Mouse (Mus musculus): ENCODE data around the gene Tspear. TPM values are rescaled to one million over a fixed set of nuclear protein-coding genes. Genes with fewer than 3 reads are reported as not detected.

The Tspear gene
- polyA plus RNA-seq, 1 experiment from 2014 or later = 1.5 TPM

- no peak for ATAC-seq (ENCODE audit: low read depth)
- Histone ChIP-seq H3K27ac (ENCODE audit: low read depth, low read length) (no peak overlapping the region), H3K9me3 (ENCODE audit: control insufficient read depth, low read length) (no peaks in the 10 kb centered on the region), H3K4me2 (ENCODE audit: low read depth, low read length) (no peak overlapping the region), H3K4me3 (ENCODE audit: low read depth, low read length) (no peak overlapping the region), H3K36me3 (ENCODE audit: control insufficient read depth, insufficient read depth, low read length) (no peaks in the 10 kb centered on the region), H3K4me1 (ENCODE audit: control insufficient read depth, insufficient read depth, low read length) (no peaks in the 10 kb centered on the region), H3K9ac (replicated peaks; ENCODE audit: low read depth, low read length) (no peak overlapping the region), H3K27me3 (ENCODE audit: control insufficient read depth, insufficient read depth, low read length) (no peaks in the 10 kb centered on the region)
- 36% methylated on average over 5 of the region's 5 CpGs for WGBS
Measured at GRCm38 (mm10) chr10:77815514-77815913, 129.1 kb downstream of the Tspear start.

DNA sequence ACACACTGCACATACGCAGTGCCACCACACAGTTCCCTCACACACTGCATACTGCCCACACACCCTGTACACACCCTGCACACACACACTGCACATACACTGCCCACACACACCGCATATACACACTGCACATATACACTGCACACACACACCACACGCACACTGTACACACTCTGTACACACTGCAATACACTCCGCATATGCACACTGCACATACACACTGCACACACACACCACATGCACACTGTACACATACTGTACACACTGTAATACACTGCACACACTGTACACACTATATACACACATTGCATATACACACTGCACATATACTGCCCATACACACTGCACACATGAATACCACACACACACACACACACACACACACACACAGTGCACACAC, 132.2 kb downstream of the Tspear start:
- Histone ChIP-seq H3K27ac (ENCODE audit: low read depth, low read length) (no peak overlapping the region), H3K9me3 (ENCODE audit: control insufficient read depth, low read length) (no peaks in the 10 kb centered on the region), H3K4me2 (ENCODE audit: low read depth, low read length) (no peak overlapping the region), H3K36me3 (ENCODE audit: control insufficient read depth, insufficient read depth, low read length) (no peaks in the 10 kb centered on the region), H3K27me3 (ENCODE audit: control insufficient read depth, insufficient read depth, low read length) (no peaks in the 10 kb centered on the region), H3K9ac (replicated peaks; ENCODE audit: low read depth, low read length) (no peak overlapping the region), H3K4me1 (ENCODE audit: control insufficient read depth, insufficient read depth, low read length) (no peaks in the 10 kb centered on the region), H3K4me3 (ENCODE audit: low read depth, low read length) (no peak overlapping the region)
- over 99% methylated on average over 4 of the region's 4 CpGs for WGBS
- ATAC-seq (ENCODE audit: low read depth) = no peak

DNA sequence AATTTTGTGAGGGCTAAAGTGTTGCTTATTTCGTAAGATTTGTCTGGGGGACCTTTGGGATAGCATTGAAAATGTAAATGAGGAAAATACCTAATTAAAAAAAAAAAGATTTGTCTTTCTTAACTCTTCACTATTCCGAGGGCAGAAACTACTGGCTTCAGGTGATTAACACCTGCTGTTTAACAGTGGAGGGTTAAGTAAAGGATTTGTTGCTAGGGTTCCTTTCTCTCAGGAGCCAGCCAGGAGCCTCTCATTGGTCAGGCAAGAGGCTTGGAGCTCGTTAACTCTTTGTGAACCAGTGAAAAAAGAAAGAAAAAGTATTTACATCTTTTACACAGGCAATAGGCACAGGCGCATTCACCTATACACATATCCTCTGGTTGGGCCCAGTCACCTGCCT, 132.8 kb downstream of the Tspear start:
- Histone ChIP-seq H3K4me1 (ENCODE audit: control insufficient read depth, insufficient read depth, low read length) (no peaks in the 10 kb centered on the region), H3K9ac (replicated peaks; ENCODE audit: low read depth, low read length) (no peak overlapping the region), H3K27ac (ENCODE audit: low read depth, low read length) (no peak overlapping the region), H3K36me3 (ENCODE audit: control insufficient read depth, insufficient read depth, low read length) (no peaks in the 10 kb centered on the region), H3K4me3 (ENCODE audit: low read depth, low read length) (no peak overlapping the region), H3K27me3 (ENCODE audit: control insufficient read depth, insufficient read depth, low read length) (no peaks in the 10 kb centered on the region), H3K4me2 (ENCODE audit: low read depth, low read length) (no peak overlapping the region), H3K9me3 (ENCODE audit: control insufficient read depth, low read length) (no peaks in the 10 kb centered on the region)
- WGBS = 44% methylated on average over 4 of the region's 4 CpGs
- ATAC-seq (ENCODE audit: low read depth) = no peak

DNA sequence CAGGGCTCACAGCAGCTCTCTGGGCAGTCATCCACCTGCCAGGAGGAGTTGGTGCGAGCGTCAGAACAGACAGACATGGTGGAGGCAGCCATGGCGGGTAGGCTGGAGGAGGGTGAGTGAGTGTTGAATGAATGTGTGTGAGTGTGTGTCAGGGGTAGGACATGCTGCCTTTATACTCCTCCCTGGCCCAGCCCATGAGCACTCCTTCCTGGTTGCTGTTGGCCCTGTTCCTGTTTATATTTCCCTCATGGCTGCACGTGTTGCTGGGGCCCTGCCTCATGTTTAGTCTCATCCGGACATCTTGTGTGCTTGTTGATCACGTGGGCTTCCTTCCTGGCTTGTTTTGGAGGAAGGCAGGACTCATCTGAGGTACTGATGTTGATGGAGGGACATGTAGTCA, 140.6 kb downstream of the Tspear start, which contains the start of gene Krtap10-4:
Krtap10-4 (minus strand) TSS at position 145 of the 400 bp plus-strand sequence.
- no peak for ATAC-seq (ENCODE audit: low read depth)
- Histone ChIP-seq H3K27ac (ENCODE audit: low read depth, low read length) (no peak within 1 kb of the TSS), H3K4me2 (ENCODE audit: low read depth, low read length) (no peak within 1 kb of the TSS), H3K4me3 (ENCODE audit: low read depth, low read length) (no peak within 1 kb of the TSS), H3K9ac (replicated peaks; ENCODE audit: low read depth, low read length) (no peak within 1 kb of the TSS), H3K36me3 (ENCODE audit: control insufficient read depth, insufficient read depth, low read length) (no peaks in the 10 kb centered on the region), H3K27me3 (ENCODE audit: control insufficient read depth, insufficient read depth, low read length) (no peaks in the 10 kb centered on the region), H3K4me1 (ENCODE audit: control insufficient read depth, insufficient read depth, low read length) (no peaks in the 10 kb centered on the region), H3K9me3 (ENCODE audit: control insufficient read depth, low read length) (no peaks in the 10 kb centered on the region)
- 80% methylated on average over 6 of the region's 6 CpGs for WGBS

DNA sequence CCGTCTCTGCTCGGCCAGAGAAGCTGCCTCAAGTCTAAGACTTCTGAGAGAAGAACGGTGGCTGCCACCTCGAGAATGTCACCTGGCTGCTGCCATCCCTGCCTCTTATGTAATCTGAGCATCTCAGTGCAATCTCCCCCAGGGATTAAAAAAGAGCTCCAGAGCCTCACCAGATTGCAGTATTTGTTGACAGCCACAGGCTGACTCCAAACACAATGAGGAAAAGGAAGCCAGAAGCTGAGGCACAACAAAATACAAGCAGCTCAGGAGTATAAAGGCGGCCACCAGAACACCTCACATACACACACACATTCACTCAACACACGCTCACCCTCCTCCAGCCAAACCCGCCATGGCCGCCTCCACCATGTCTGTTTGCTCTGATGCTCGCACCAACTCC, 149.3 kb downstream of the Tspear start, which contains the start of gene Krtap10-10:
Krtap10-10 (plus strand) TSS at position 301 of the 400 bp plus-strand sequence.
- H3K9me3 ChIP-seq (ENCODE audit: control insufficient read depth, low read length) = no peaks in the 10 kb centered on the region
- no peak within 1 kb of the TSS for H3K9ac ChIP-seq (replicated peaks; ENCODE audit: low read depth, low read length)
- no peak for ATAC-seq (ENCODE audit: low read depth)
- H3K4me1 ChIP-seq (ENCODE audit: control insufficient read depth, insufficient read depth, low read length) = no peaks in the 10 kb centered on the region
- no peak within 1 kb of the TSS for H3K27ac ChIP-seq (ENCODE audit: low read depth, low read length)
- no peaks in the 10 kb centered on the region for H3K36me3 ChIP-seq (ENCODE audit: control insufficient read depth, insufficient read depth, low read length)
- no peaks in the 10 kb centered on the region for H3K27me3 ChIP-seq (ENCODE audit: control insufficient read depth, insufficient read depth, low read length)
- H3K4me2 ChIP-seq (ENCODE audit: low read depth, low read length) = no peak within 1 kb of the TSS
- 74% methylated on average over 9 of the region's 9 CpGs for WGBS
- H3K4me3 ChIP-seq (ENCODE audit: low read depth, low read length) = no peak within 1 kb of the TSS

- 76% methylated on average over 6 of the region's 6 CpGs for WGBS
- Histone ChIP-seq H3K4me3 (ENCODE audit: low read depth, low read length) (no peak overlapping the region), H3K9me3 (ENCODE audit: control insufficient read depth, low read length) (no peaks in the 10 kb centered on the region), H3K27ac (ENCODE audit: low read depth, low read length) (no peak overlapping the region), H3K4me2 (ENCODE audit: low read depth, low read length) (no peak overlapping the region), H3K4me1 (ENCODE audit: control insufficient read depth, insufficient read depth, low read length) (no peaks in the 10 kb centered on the region), H3K9ac (replicated peaks; ENCODE audit: low read depth, low read length) (no peak overlapping the region), H3K27me3 (ENCODE audit: control insufficient read depth, insufficient read depth, low read length) (no peaks in the 10 kb centered on the region), H3K36me3 (ENCODE audit: control insufficient read depth, insufficient read depth, low read length) (no peaks in the 10 kb centered on the region)
- no peak for ATAC-seq (ENCODE audit: low read depth)
Measured at GRCm38 (mm10) chr10:77839006-77839405, 152.6 kb downstream of the Tspear start.

- Histone ChIP-seq H3K9ac (replicated peaks; ENCODE audit: low read depth, low read length) (no peak within 1 kb of the TSS), H3K4me2 (ENCODE audit: low read depth, low read length) (no peak within 1 kb of the TSS), H3K4me3 (ENCODE audit: low read depth, low read length) (no peak within 1 kb of the TSS), H3K27ac (ENCODE audit: low read depth, low read length) (no peak within 1 kb of the TSS), H3K4me1 (ENCODE audit: control insufficient read depth, insufficient read depth, low read length) (no peaks in the 10 kb centered on the region), H3K36me3 (ENCODE audit: control insufficient read depth, insufficient read depth, low read length) (no peaks in the 10 kb centered on the region), H3K27me3 (ENCODE audit: control insufficient read depth, insufficient read depth, low read length) (no peaks in the 10 kb centered on the region), H3K9me3 (ENCODE audit: control insufficient read depth, low read length) (no peaks in the 10 kb centered on the region)
- 94% methylated on average over 3 of the region's 3 CpGs for WGBS
- no peak for ATAC-seq (ENCODE audit: low read depth)
Measured at GRCm38 (mm10) chr10:77846503-77846902, 160.1 kb downstream of the Tspear start, which contains the start of gene Gm36176. Gm36176 (plus strand) TSS chr10:77846803.

DNA sequence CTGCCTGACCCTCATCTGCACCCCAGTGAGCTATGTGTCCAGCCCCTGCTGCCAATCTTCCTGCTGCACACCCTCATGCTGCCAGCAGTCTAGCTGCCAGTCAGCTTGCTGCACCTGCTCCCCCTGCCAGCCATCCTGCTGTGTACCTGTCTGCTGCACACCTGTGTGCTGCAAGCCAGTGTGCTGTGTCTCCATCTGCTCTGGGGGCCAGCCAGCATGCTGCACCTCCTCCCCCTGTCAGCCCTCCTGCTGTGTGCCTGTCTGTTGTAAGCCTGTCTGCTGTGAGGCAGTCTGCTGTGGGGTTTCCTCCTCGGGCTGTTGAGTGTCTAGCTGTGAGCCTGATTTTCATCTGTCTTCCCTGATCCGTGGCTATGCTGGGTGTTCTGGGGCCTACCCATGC, 160.6 kb downstream of the Tspear start:
- Histone ChIP-seq H3K36me3 (ENCODE audit: control insufficient read depth, insufficient read depth, low read length) (no peaks in the 10 kb centered on the region), H3K4me3 (ENCODE audit: low read depth, low read length) (no peak overlapping the region), H3K27ac (ENCODE audit: low read depth, low read length) (no peak overlapping the region), H3K4me2 (ENCODE audit: low read depth, low read length) (no peak overlapping the region), H3K27me3 (ENCODE audit: control insufficient read depth, insufficient read depth, low read length) (no peaks in the 10 kb centered on the region), H3K9me3 (ENCODE audit: control insufficient read depth, low read length) (no peaks in the 10 kb centered on the region), H3K4me1 (ENCODE audit: control insufficient read depth, insufficient read depth, low read length) (no peaks in the 10 kb centered on the region), H3K9ac (replicated peaks; ENCODE audit: low read depth, low read length) (no peak overlapping the region)
- ATAC-seq (ENCODE audit: low read depth) = no peak
- WGBS = 24% methylated on average over 2 of the region's 2 CpGs

GRCm38 (mm10) chr10:77847538-77847937, 161.2 kb downstream of the Tspear start:
- no peak for ATAC-seq (ENCODE audit: low read depth)
- no peak overlapping the region for H3K9ac ChIP-seq (replicated peaks; ENCODE audit: low read depth, low read length)
- H3K4me2 ChIP-seq (ENCODE audit: low read depth, low read length) = no peak overlapping the region
- H3K36me3 ChIP-seq (ENCODE audit: control insufficient read depth, insufficient read depth, low read length) = no peaks in the 10 kb centered on the region
- H3K27ac ChIP-seq (ENCODE audit: low read depth, low read length) = no peak overlapping the region
- H3K27me3 ChIP-seq (ENCODE audit: control insufficient read depth, insufficient read depth, low read length) = no peaks in the 10 kb centered on the region
- H3K4me3 ChIP-seq (ENCODE audit: low read depth, low read length) = no peak overlapping the region
- H3K4me1 ChIP-seq (ENCODE audit: control insufficient read depth, insufficient read depth, low read length) = no peaks in the 10 kb centered on the region
- 92% methylated on average over 2 of the region's 2 CpGs for WGBS
- no peaks in the 10 kb centered on the region for H3K9me3 ChIP-seq (ENCODE audit: control insufficient read depth, low read length)
